Mouse (Mus musculus) neural tube, embryonic 12.5 days (tissue): ENCODE data around the gene Gm21915. TPM values are rescaled to one million over a fixed set of nuclear protein-coding genes. Genes with fewer than 3 reads are reported as not detected.

Source experiments
- ATAC-seq: fragments of 200-750 bp; cut with Nextera tagmentation; 2 replicates; pipeline ENCODE4 v1.8.0; 2017; ENCODE audit warnings: low read depth, mild to moderate bottlenecking, moderate TSS enrichment, moderate library complexity; ENCODE audit not compliant: low FRiP score
- H3K27ac ChIP-seq: fragments of 300-500 bp; sonication (generic); 2 replicates; pipeline ENCODE4 v1.5.1; 2016
- H3K27me3 ChIP-seq: fragments of 300-500 bp; sonication (generic); replicated peaks from 2 replicates; pipeline ENCODE4 v1.6.1; 2016; ENCODE audit warnings: mild to moderate bottlenecking
- H3K36me3 ChIP-seq: fragments of 300-500 bp; sonication (generic); 2 replicates; pipeline ENCODE4 v1.6.1; 2016; ENCODE audit warnings: mild to moderate bottlenecking
- H3K4me1 ChIP-seq: fragments of 300-500 bp; sonication (generic); 2 replicates; pipeline ENCODE4 v1.6.1; 2016
- H3K4me2 ChIP-seq: fragments of 300-500 bp; sonication (generic); replicated peaks from 2 replicates; pipeline ENCODE4 v1.6.1; 2016; ENCODE audit warnings: mild to moderate bottlenecking
- H3K4me3 ChIP-seq: fragments of 300-500 bp; sonication (generic); 2 replicates; pipeline ENCODE4 v1.5.1; 2016
- H3K9ac ChIP-seq: fragments of 300-500 bp; sonication (generic); 2 replicates; pipeline ENCODE4 v1.6.1; 2016; ENCODE audit warnings: mild to moderate bottlenecking
- H3K9me3 ChIP-seq: fragments of 300-500 bp; sonication (generic); 2 replicates; pipeline ENCODE4 v1.6.1; 2016; ENCODE audit warnings: mild to moderate bottlenecking
- WGBS: fragments of 180-500 bp; shearing (Covaris S2); methylation state at CpG from one replicate; pipeline ENCODE4 v1.1.7; 2016; 5-methylcytosine and 5-hydroxymethylcytosine counted together
- polyA plus RNA-seq: library from polyadenylated mRNA; unstranded; fragments of >200 nt; fragmentation: Nextera tagmentation; extraction: Ambion mirVana; gene quantifications from 2 replicates; pipeline ENCODE4 v1.2.1, GENCODE M21; 2016

Gene Gm21915
- polyA plus RNA-seq, 1 experiment from 2014 or later: not detected

- no peak overlapping the region for H3K4me3 ChIP-seq
- no peak overlapping the region for H3K27ac ChIP-seq
- H3K9me3 ChIP-seq: no peaks in the 10 kb centered on the region
- WGBS: 51% methylated on average over 10 of the region's 10 CpGs
- peaks cover 27% of the 10 kb centered on the region for H3K4me1 ChIP-seq
- no peak overlapping the region for H3K4me2 ChIP-seq
- no peaks in the 10 kb centered on the region for H3K27me3 ChIP-seq
- H3K36me3 ChIP-seq: no peaks in the 10 kb centered on the region
- ATAC-seq: no peak
- H3K9ac ChIP-seq: no peak overlapping the region
These were observed 34.2 kb downstream of the Gm21915 start for GRCm38 (mm10) chr9:40704364-40705276.

GRCm38 (mm10) chr9:40708448-40709140 lies 38.2 kb downstream of the Gm21915 start:
- WGBS: 28% methylated on average over 12 of the region's 12 CpGs
- Histone ChIP-seq H3K9me3 (no peaks in the 10 kb centered on the region), H3K4me2 (peak overlapping the region; percentile 32; the same call in 1 of the 2 replicates), H3K27me3 (no peaks in the 10 kb centered on the region), H3K4me3 (no peak overlapping the region), H3K36me3 (no peaks in the 10 kb centered on the region), H3K4me1 (peaks cover 27% of the 10 kb centered on the region), H3K27ac (peak overlapping the region; percentile 26; the same call in 1 of the 2 replicates), H3K9ac (no peak overlapping the region)
- peak; percentile 27; the same call in 1 of the 2 replicates for ATAC-seq

GRCm38 (mm10) chr9:40709141-40709537 lies 38.7 kb downstream of the Gm21915 start:
- H3K4me2 ChIP-seq: no peak overlapping the region
- no peak overlapping the region for H3K9ac ChIP-seq
- no peak overlapping the region for H3K4me3 ChIP-seq
- H3K9me3 ChIP-seq: no peaks in the 10 kb centered on the region
- H3K36me3 ChIP-seq: no peaks in the 10 kb centered on the region
- H3K4me1 ChIP-seq: peaks cover 25% of the 10 kb centered on the region
- no peaks in the 10 kb centered on the region for H3K27me3 ChIP-seq
- 62% methylated on average over 7 of the region's 7 CpGs for WGBS
- 0 out of 2 replicates have a peak overlapping the region, but pooled peaks have one; percentile 26 for H3K27ac ChIP-seq
- ATAC-seq: peak; percentile 39; the same call in 1 of the 2 replicates

GRCm38 (mm10) chr9:40709587-40709986 lies 39.2 kb downstream of the Gm21915 start:
- H3K9me3 ChIP-seq: no peaks in the 10 kb centered on the region
- peaks cover 21% of the 10 kb centered on the region for H3K4me1 ChIP-seq
- no peaks in the 10 kb centered on the region for H3K27me3 ChIP-seq
- H3K4me2 ChIP-seq: no peak overlapping the region
- no peak overlapping the region for H3K9ac ChIP-seq
- no peak overlapping the region for H3K4me3 ChIP-seq
- WGBS: 67% methylated on average over 3 of the region's 3 CpGs
- no peak overlapping the region for H3K27ac ChIP-seq
- H3K36me3 ChIP-seq: no peaks in the 10 kb centered on the region
- no peak for ATAC-seq

- Histone ChIP-seq H3K27me3 (no peaks in the 10 kb centered on the region), H3K9ac (no peak overlapping the region), H3K27ac (no peak overlapping the region), H3K4me2 (no peak overlapping the region), H3K4me3 (no peak overlapping the region), H3K4me1 (peaks cover 16% of the 10 kb centered on the region), H3K36me3 (no peaks in the 10 kb centered on the region), H3K9me3 (no peaks in the 10 kb centered on the region)
- 69% methylated on average over 3 of the region's 3 CpGs for WGBS
- ATAC-seq: no peak
These were observed 39.6 kb downstream of the Gm21915 start for GRCm38 (mm10) chr9:40709991-40710390.

- H3K4me3 ChIP-seq: no peak overlapping the region
- no peak overlapping the region for H3K4me2 ChIP-seq
- ATAC-seq: no peak
- no peaks in the 10 kb centered on the region for H3K9me3 ChIP-seq
- H3K27ac ChIP-seq: no peak overlapping the region
- H3K36me3 ChIP-seq: no peaks in the 10 kb centered on the region
- no peaks in the 10 kb centered on the region for H3K27me3 ChIP-seq
- peaks cover 16% of the 10 kb centered on the region for H3K4me1 ChIP-seq
- WGBS: 70% methylated on average over 4 of the region's 4 CpGs
- no peak overlapping the region for H3K9ac ChIP-seq
These were observed 41.2 kb downstream of the Gm21915 start for GRCm38 (mm10) chr9:40711654-40712053.

GRCm38 (mm10) chr9:40717182-40717874 lies 46.9 kb downstream of the Gm21915 start:
- no peak overlapping the region for H3K27ac ChIP-seq

GRCm38 (mm10) chr9:40717875-40718185 lies 47.4 kb downstream of the Gm21915 start:
- H3K9ac ChIP-seq: no peak overlapping the region
- no peaks in the 10 kb centered on the region for H3K36me3 ChIP-seq
- ATAC-seq: no peak
- WGBS: 43% methylated on average over 7 of the region's 7 CpGs
- no peak overlapping the region for H3K4me3 ChIP-seq
- H3K27me3 ChIP-seq: no peaks in the 10 kb centered on the region
- peaks cover 24% of the 10 kb centered on the region for H3K4me1 ChIP-seq
- no peak overlapping the region for H3K27ac ChIP-seq
- no peaks in the 10 kb centered on the region for H3K9me3 ChIP-seq
- H3K4me2 ChIP-seq: no peak overlapping the region

More at GRCm38 (mm10) chr9:40717182-40717874, 46.9 kb downstream of the Gm21915 start:
- H3K4me3 ChIP-seq: no peak overlapping the region
- H3K4me2 ChIP-seq: no peak overlapping the region
- no peaks in the 10 kb centered on the region for H3K27me3 ChIP-seq
- H3K9me3 ChIP-seq: no peaks in the 10 kb centered on the region
- no peak overlapping the region for H3K9ac ChIP-seq
- 78% methylated on average over 18 of the region's 18 CpGs for WGBS
- H3K4me1 ChIP-seq: peaks cover 19% of the 10 kb centered on the region
- no peak for ATAC-seq
- H3K36me3 ChIP-seq: no peaks in the 10 kb centered on the region

Other genes starting within 250 kb of the Gm21915 start
- gene Gramd1b, start 139.2 kb upstream of the Gm21915 start, polyA plus RNA-seq: 6.1 and 6.3 TPM in 2 replicates
- 61.1 and 65.3 TPM in 2 replicates for gene Clmp, start 15.3 kb downstream of the Gm21915 start, polyA plus RNA-seq
- gene Hspa8, start 130.4 kb downstream of the Gm21915 start, polyA plus RNA-seq: 2,593 and 2,648 TPM in 2 replicates
- gene Bsx, start 203.5 kb downstream of the Gm21915 start, polyA plus RNA-seq: not detected in 2 replicates